Mouse (Mus musculus) stomach, postnatal 0 days (tissue): ENCODE measurements at regions not wholly inside any gene's neighbourhood (a gene's known extent, or its start where the extent isn't known, plus 50 kb on each side); places are given as distances from the start of the nearest gene placed in this dataset.

Experiments
- ATAC-seq: fragments of 200-750 bp; cut with Nextera tagmentation; 2 replicates; pipeline ENCODE4 v1.8.0; 2017; ENCODE audit not compliant: low FRiP score, low TSS enrichment
- DNase-seq: peaks from one replicate; pipeline ENCODE4 v3.0.0-alpha.2; 2016; ENCODE audit warnings: low spot score
- H3K27ac ChIP-seq: fragments of 300-500 bp; sonication (generic); replicated peaks from 2 replicates; pipeline ENCODE4 v1.5.1; 2014; ENCODE audit warnings: mild to moderate bottlenecking, control low read depth
- H3K27me3 ChIP-seq: fragments of 300-500 bp; sonication (generic); 2 replicates; pipeline ENCODE4 v1.6.1; 2014; ENCODE audit warnings: low read length; ENCODE audit not compliant: control insufficient read depth, insufficient read depth
- H3K36me3 ChIP-seq: fragments of 300-500 bp; sonication (generic); 2 replicates; pipeline ENCODE4 v1.6.1; 2014; ENCODE audit warnings: low read length, mixed read lengths; ENCODE audit not compliant: control insufficient read depth, insufficient read depth
- H3K4me1 ChIP-seq: fragments of 300-500 bp; sonication (generic); replicated peaks from 2 replicates; pipeline ENCODE4 v1.6.1; 2014; ENCODE audit warnings: antibody characterized with exemption; ENCODE audit not compliant: control insufficient read depth, insufficient read depth
- H3K4me2 ChIP-seq: fragments of 300-500 bp; sonication (generic); replicated peaks from 2 replicates; pipeline ENCODE4 v1.6.1; 2014; ENCODE audit warnings: low read depth, mild to moderate bottlenecking, control low read depth, moderate library complexity
- H3K4me3 ChIP-seq: fragments of 300-500 bp; sonication (generic); 2 replicates; pipeline ENCODE4 v1.5.1; 2014; ENCODE audit warnings: low read depth, low read length, control low read depth
- H3K9ac ChIP-seq: fragments of 300-500 bp; sonication (generic); 2 replicates; pipeline ENCODE4 v1.6.1; 2014; ENCODE audit warnings: mild to moderate bottlenecking, low read length, control low read depth, mixed read lengths
- H3K9me3 ChIP-seq: fragments of 300-500 bp; sonication (generic); 2 replicates; pipeline ENCODE4 v1.6.1; 2016; ENCODE audit warnings: low read length; ENCODE audit not compliant: control insufficient read depth
- CTCF ChIP-seq: IDR thresholded peaks from 2 replicates; pipeline ENCODE4 v1.5.1; 2016; ENCODE audit warnings: antibody characterized with exemption, low read depth, mild to moderate bottlenecking, moderate library complexity
- EP300 ChIP-seq: optimal IDR thresholded peaks from 2 replicates; pipeline ENCODE3; 2016; ENCODE audit warnings: antibody characterized with exemption
- WGBS: fragments of 180-500 bp; shearing (Covaris S2); extraction: QIAGEN DNeasy Blood & Tissue Kit; methylation state at CpG from one replicate; pipeline ENCODE4 v1.1.7; 2014; 5-methylcytosine and 5-hydroxymethylcytosine counted together

DNA sequence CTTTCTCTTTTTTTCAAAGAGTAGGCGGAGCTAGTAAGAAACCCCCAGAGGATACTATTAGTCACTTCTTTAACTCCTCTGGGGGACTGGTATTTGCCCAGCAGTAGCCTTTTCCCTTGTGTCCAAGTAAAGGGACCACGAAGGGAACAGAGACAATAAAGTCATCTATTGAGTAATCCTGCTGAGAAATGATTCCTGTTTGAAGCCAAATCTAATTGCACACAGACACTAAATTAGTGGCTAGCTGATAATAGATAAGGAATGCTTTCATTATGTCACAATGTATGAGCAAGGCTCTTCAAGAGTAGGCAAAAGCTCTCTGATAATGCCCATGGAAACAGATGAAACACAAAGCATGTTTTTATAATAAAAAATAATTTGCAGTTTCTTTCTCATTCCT is 201.9 kb upstream of the Gm21897 start:
- 44% methylated on average over 2 of the region's 2 CpGs for WGBS
- TF ChIP-seq EP300 (no peak), CTCF (no peak)

GRCm38 (mm10) chr16:15119799-15120198 is 197.5 kb upstream of the Gm21897 start:
- H3K4me2 ChIP-seq = no peak overlapping the region
- H3K27ac ChIP-seq = no peak overlapping the region
- H3K36me3 ChIP-seq = no peaks in the 10 kb centered on the region
- no peak for TF ChIP-seq EP300
- peak; percentile 60 for TF ChIP-seq CTCF
- no peak for ATAC-seq
- no peak for DNase-seq
- no peak overlapping the region for H3K9ac ChIP-seq
- no peak overlapping the region for H3K4me3 ChIP-seq
- H3K4me1 ChIP-seq = no peaks in the 10 kb centered on the region
- no peaks in the 10 kb centered on the region for H3K9me3 ChIP-seq
- WGBS = 75% methylated on average over 1 of the region's 1 CpGs
- H3K27me3 ChIP-seq = no peaks in the 10 kb centered on the region

More for the DNA sequence above, 201.9 kb upstream of the Gm21897 start:
- Histone ChIP-seq H3K9ac (no peak overlapping the region), H3K36me3 (no peaks in the 10 kb centered on the region), H3K4me2 (no peak overlapping the region), H3K4me3 (no peak overlapping the region), H3K27ac (0 out of 2 replicates have a peak overlapping the region, but pooled peaks have one; percentile 35), H3K4me1 (no peaks in the 10 kb centered on the region), H3K27me3 (no peaks in the 10 kb centered on the region), H3K9me3 (no peaks in the 10 kb centered on the region)
- DNase-seq = no peak
- ATAC-seq = no peak

- Histone ChIP-seq H3K9ac (no peak overlapping the region), H3K4me3 (no peak overlapping the region), H3K9me3 (no peaks in the 10 kb centered on the region), H3K4me2 (no peak overlapping the region), H3K27ac (no peak overlapping the region), H3K4me1 (no peaks in the 10 kb centered on the region), H3K27me3 (no peaks in the 10 kb centered on the region), H3K36me3 (no peaks in the 10 kb centered on the region)
- no peak for ATAC-seq
- TF ChIP-seq EP300 (no peak), CTCF (no peak)
- WGBS = 75% methylated on average over 2 of the region's 2 CpGs
- DNase-seq = no peak
Observed at GRCm38 (mm10) chr16:15128996-15129395, 188.3 kb upstream of the Gm21897 start.

GRCm38 (mm10) chr16:15129806-15130205 is 187.5 kb upstream of the Gm21897 start:
- Histone ChIP-seq H3K4me3 (no peak overlapping the region), H3K9me3 (no peaks in the 10 kb centered on the region), H3K9ac (no peak overlapping the region), H3K36me3 (no peaks in the 10 kb centered on the region), H3K4me2 (no peak overlapping the region), H3K27ac (no peak overlapping the region), H3K4me1 (no peaks in the 10 kb centered on the region), H3K27me3 (no peaks in the 10 kb centered on the region)
- 79% methylated on average over 2 of the region's 2 CpGs for WGBS
- TF ChIP-seq EP300 (no peak), CTCF (no peak)
- DNase-seq (no peak), ATAC-seq (no peak)

DNA sequence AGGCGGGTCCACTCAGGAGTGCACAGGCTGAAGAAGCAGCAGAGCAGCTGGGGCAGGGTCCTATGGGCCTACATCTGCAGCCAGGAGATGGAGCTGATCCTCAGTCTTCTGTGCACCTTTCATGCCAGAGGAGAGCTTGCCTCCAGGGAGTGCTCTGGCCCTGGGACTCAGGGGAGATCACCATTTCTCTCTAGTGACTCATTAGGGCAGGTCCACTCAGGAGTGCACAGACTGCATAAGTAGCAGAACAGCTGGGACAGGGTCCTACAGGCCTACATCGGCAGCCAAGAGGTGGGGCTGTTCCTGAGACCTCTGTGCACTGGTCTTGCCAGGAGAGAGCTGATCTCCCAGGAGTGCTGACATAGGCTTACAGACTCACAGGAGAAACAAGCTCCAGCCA is 159.4 kb upstream of the Gm21897 start:
- 63% methylated on average over 2 of the region's 2 CpGs for WGBS
- DNase-seq = no peak
- TF ChIP-seq EP300 (no peak), CTCF (0 out of 2 replicates have a peak, but pooled peaks have one; percentile 5)
- no peak overlapping the region for H3K9ac ChIP-seq
- H3K4me2 ChIP-seq = no peak overlapping the region
- no peaks in the 10 kb centered on the region for H3K4me1 ChIP-seq
- ATAC-seq = no peak
- H3K27me3 ChIP-seq = no peaks in the 10 kb centered on the region
- H3K4me3 ChIP-seq = no peak overlapping the region
- no peaks in the 10 kb centered on the region for H3K36me3 ChIP-seq
- no peaks in the 10 kb centered on the region for H3K9me3 ChIP-seq
- H3K27ac ChIP-seq = no peak overlapping the region

DNA sequence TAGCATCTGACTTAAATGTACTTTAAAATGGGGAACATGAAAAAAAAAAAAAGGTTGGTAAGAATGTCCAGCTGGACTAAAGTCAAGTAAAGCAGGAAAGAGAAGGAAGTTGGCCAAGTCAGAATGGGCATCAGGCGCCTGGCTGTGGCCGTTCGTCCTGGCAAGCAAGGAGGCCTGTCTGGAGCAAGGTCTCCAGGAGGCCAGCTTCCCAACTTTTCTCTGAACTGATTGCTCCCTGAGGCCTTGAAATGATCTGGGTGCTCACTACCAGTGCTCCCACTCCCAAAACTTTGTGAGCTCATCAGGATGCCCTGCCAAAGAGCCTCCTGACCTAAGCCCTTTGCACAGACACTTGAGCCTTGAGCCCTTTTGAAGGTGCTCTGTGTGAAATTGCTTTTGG is 141.7 kb upstream of the Gm21897 start:
- DNase-seq (no peak), ATAC-seq (no peak)
- Histone ChIP-seq H3K27ac (no peak overlapping the region), H3K9me3 (no peaks in the 10 kb centered on the region), H3K36me3 (no peaks in the 10 kb centered on the region), H3K27me3 (no peaks in the 10 kb centered on the region), H3K4me3 (no peak overlapping the region), H3K4me1 (no peaks in the 10 kb centered on the region), H3K9ac (no peak overlapping the region), H3K4me2 (no peak overlapping the region)
- TF ChIP-seq EP300 = no peak
- TF ChIP-seq CTCF = no peak
- 75% methylated on average over 3 of the region's 3 CpGs for WGBS
